Mouse (Mus musculus) E14TG2a.4 (cell line): ENCODE results near the gene Olfr1261.

Experiments
- H3K27me3 ChIP-seq: 2 replicates; pipeline ENCODE4 v1.6.1; 2014; ENCODE audit warnings: low read length, control low read depth; ENCODE audit not compliant: insufficient read depth
- H3K36me3 ChIP-seq: 2 replicates; pipeline ENCODE4 v1.6.1; 2014; ENCODE audit warnings: low read length, control low read depth; ENCODE audit not compliant: insufficient read depth
- H3K4me1 ChIP-seq: replicated peaks from 2 replicates; pipeline ENCODE4 v1.6.1; 2014; ENCODE audit warnings: low read depth, low read length, control low read depth
- H3K4me3 ChIP-seq: replicated peaks from 2 replicates; pipeline ENCODE4 v1.5.1; 2014; ENCODE audit warnings: mild to moderate bottlenecking, low read length
- H3K9me3 ChIP-seq: 2 replicates; pipeline ENCODE4 v1.6.1; 2014; ENCODE audit warnings: low read length, control low read depth
- CTCF ChIP-seq: conservative IDR thresholded peaks from 2 replicates; pipeline ENCODE4 v1.5.1; 2014; ENCODE audit warnings: low read length
- NANOG ChIP-seq: IDR thresholded peaks from 2 replicates; pipeline ENCODE4 v1.6.1; 2014; ENCODE audit warnings: borderline replicate concordance, low read length, mixed read lengths
- POU5F1 ChIP-seq: IDR thresholded peaks from 2 replicates; pipeline ENCODE4 v1.6.1; 2014; ENCODE audit warnings: low read length, borderline replicate concordance

The Olfr1261 gene

GRCm38 (mm10) chr2:89990921-89991320, at the start of gene Olfr1261:
Gene Olfr1261, plus strand, starts transcription at chr2:89991221.
- H3K36me3 ChIP-seq, result no peaks in the 10 kb centered on the region
- no peaks in the 10 kb centered on the region for H3K4me1 ChIP-seq
- no peak within 1 kb of the TSS for H3K4me3 ChIP-seq
- TF ChIP-seq POU5F1 (no peak), NANOG (no peak), CTCF (no peak)
- H3K27me3 ChIP-seq, result no peaks in the 10 kb centered on the region
- no peaks in the 10 kb centered on the region for H3K9me3 ChIP-seq

- Histone ChIP-seq H3K4me1 (no peaks in the 10 kb centered on the region), H3K4me3 (no peak within 1 kb of the TSS), H3K9me3 (no peaks in the 10 kb centered on the region), H3K27me3 (no peaks in the 10 kb centered on the region), H3K36me3 (no peaks in the 10 kb centered on the region)
- TF ChIP-seq POU5F1 (no peak), CTCF (no peak), NANOG (no peak)
These were observed 42.5 kb upstream of the Olfr1261 start, which contains the start of gene Olfr1259 for GRCm38 (mm10) chr2:89948564-89948963. Gene Olfr1259, minus strand, starts transcription at chr2:89948664.

- Histone ChIP-seq H3K9me3 (no peaks in the 10 kb centered on the region), H3K27me3 (no peaks in the 10 kb centered on the region), H3K4me1 (no peaks in the 10 kb centered on the region), H3K4me3 (no peak within 1 kb of the TSS), H3K36me3 (no peaks in the 10 kb centered on the region)
- TF ChIP-seq NANOG, result no peak
- no peak for TF ChIP-seq CTCF
- TF ChIP-seq POU5F1, result no peak
These were observed 16.8 kb upstream of the Olfr1261 start, which contains the start of gene Olfr1260 for GRCm38 (mm10) chr2:89974184-89974583. Gene Olfr1260, plus strand, starts transcription at chr2:89974340.

GRCm38 (mm10) chr2:89977709-89978108, 13.3 kb upstream of the Olfr1261 start:
- Histone ChIP-seq H3K9me3 (no peaks in the 10 kb centered on the region), H3K27me3 (no peaks in the 10 kb centered on the region), H3K4me3 (no peak overlapping the region), H3K36me3 (no peaks in the 10 kb centered on the region), H3K4me1 (no peaks in the 10 kb centered on the region)
- no peak for TF ChIP-seq CTCF
- no peak for TF ChIP-seq NANOG
- no peak for TF ChIP-seq POU5F1

GRCm38 (mm10) chr2:89999845-90000244, 8.8 kb downstream of the Olfr1261 start, which contains the start of gene Olfr1262:
Gene Olfr1262, plus strand, starts transcription at chr2:90000145.
- Histone ChIP-seq H3K27me3 (no peaks in the 10 kb centered on the region), H3K4me3 (no peak within 1 kb of the TSS), H3K4me1 (no peaks in the 10 kb centered on the region), H3K36me3 (no peaks in the 10 kb centered on the region), H3K9me3 (no peaks in the 10 kb centered on the region)
- TF ChIP-seq POU5F1 (no peak), NANOG (no peak), CTCF (no peak)

GRCm38 (mm10) chr2:90011831-90012230, 20.8 kb downstream of the Olfr1261 start, which contains the start of gene Olfr1263:
Gene Olfr1263, plus strand, starts transcription at chr2:90012131.
- H3K36me3 ChIP-seq, result no peaks in the 10 kb centered on the region
- no peaks in the 10 kb centered on the region for H3K9me3 ChIP-seq
- H3K4me1 ChIP-seq, result no peaks in the 10 kb centered on the region
- no peak for TF ChIP-seq POU5F1
- TF ChIP-seq NANOG, result no peak
- no peak for TF ChIP-seq CTCF
- H3K4me3 ChIP-seq, result no peak within 1 kb of the TSS
- H3K27me3 ChIP-seq, result no peaks in the 10 kb centered on the region

- Histone ChIP-seq H3K4me1 (no peaks in the 10 kb centered on the region), H3K9me3 (no peaks in the 10 kb centered on the region)
- TF ChIP-seq NANOG (no peak), POU5F1 (no peak), CTCF (no peak)
These were observed 34.5 kb downstream of the Olfr1261 start, which contains the start of gene Olfr1264 for GRCm38 (mm10) chr2:90025477-90025876. Gene Olfr1264, minus strand, starts transcription at chr2:90025577.

GRCm38 (mm10) chr2:90035037-90035436, 44.0 kb downstream of the Olfr1261 start, which contains the start of gene Olfr1265:
Gene Olfr1265, plus strand, starts transcription at chr2:90035337.
- Histone ChIP-seq H3K9me3 (no peaks in the 10 kb centered on the region), H3K4me3 (no peak within 1 kb of the TSS), H3K36me3 (no peaks in the 10 kb centered on the region), H3K4me1 (no peaks in the 10 kb centered on the region), H3K27me3 (no peaks in the 10 kb centered on the region)
- no peak for TF ChIP-seq NANOG
- no peak for TF ChIP-seq POU5F1
- no peak for TF ChIP-seq CTCF

More at GRCm38 (mm10) chr2:90025477-90025876, 34.5 kb downstream of the Olfr1261 start, which contains the start of gene Olfr1264:
- no peaks in the 10 kb centered on the region for H3K36me3 ChIP-seq
- no peaks in the 10 kb centered on the region for H3K27me3 ChIP-seq
- H3K4me3 ChIP-seq, result no peak within 1 kb of the TSS
